Mouse (Mus musculus) small intestine, adult 2 months (tissue): ENCODE results near the gene Memo1. TPM values are rescaled to one million over a fixed set of nuclear protein-coding genes. Genes with fewer than 3 reads are reported as not detected.

Experiments
- H3K27ac ChIP-seq: fragments of 200-500 bp; 2 replicates; pipeline ENCODE4 v1.5.1; 2012; ENCODE audit warnings: low read depth, low read length, control low read depth, inconsistent platforms; ENCODE audit not compliant: insufficient read depth
- H3K27me3 ChIP-seq: fragments of 200-500 bp; 2 replicates; pipeline ENCODE4 v1.6.1; 2012; ENCODE audit warnings: mild to moderate bottlenecking, moderate library complexity, low read length, inconsistent platforms; ENCODE audit not compliant: control insufficient read depth, insufficient read depth
- H3K36me3 ChIP-seq: fragments of 200-500 bp; 2 replicates; pipeline ENCODE4 v1.6.1; 2012; ENCODE audit warnings: mild to moderate bottlenecking, low read length, control low read depth, inconsistent platforms; ENCODE audit not compliant: control insufficient read depth, insufficient read depth
- H3K4me1 ChIP-seq: fragments of 200-500 bp; 2 replicates; pipeline ENCODE4 v1.6.1; 2012; ENCODE audit warnings: low read length, inconsistent platforms, mixed read lengths; ENCODE audit not compliant: control insufficient read depth, insufficient read depth, insufficient read length
- H3K4me3 ChIP-seq: fragments of 200-500 bp; 2 replicates; pipeline ENCODE4 v1.5.1; 2012; ENCODE audit warnings: low read depth, mild to moderate bottlenecking, control low read depth, inconsistent platforms, low read length, moderate library complexity
- CTCF ChIP-seq: fragments of 200-500 bp; IDR thresholded peaks from 2 replicates; pipeline ENCODE4 v1.5.1; 2012; ENCODE audit warnings: low read depth, mild to moderate bottlenecking, control low read depth, inconsistent platforms, low read length, moderate library complexity, mixed read lengths; ENCODE audit not compliant: insufficient replicate concordance, insufficient read length; ENCODE audit errors: extremely low read depth
- POLR2A ChIP-seq: fragments of 200-500 bp; IDR thresholded peaks from 2 replicates; pipeline ENCODE4 v1.6.1; 2012; ENCODE audit warnings: low read depth, mild to moderate bottlenecking, control low read depth, inconsistent platforms, low read length, moderate library complexity
- WGBS: fragments of 180-500 bp; shearing (Covaris S2); methylation state at CpG from one replicate; pipeline ENCODE4 v1.1.7; 2018; 5-methylcytosine and 5-hydroxymethylcytosine counted together
- polyA plus RNA-seq: library from polyadenylated mRNA; depleted of rRNA; stranded (reverse); fragments of >200 nt; gene quantifications from 2 replicates; pipeline ENCODE4 v1.2.3, GENCODE M21; 2012

Memo1 gene
- polyA plus RNA-seq, 1 experiment, result 11.0 TPM

- TF ChIP-seq POLR2A (no peak), CTCF (no peak)
- WGBS, result 67% methylated on average over 1 of the region's 1 CpGs
- Histone ChIP-seq H3K27me3 (no peaks in the 10 kb centered on the region), H3K4me1 (peaks cover 4% of the 10 kb centered on the region; the same call in 1 of the 2 replicates), H3K27ac (no peak overlapping the region), H3K4me3 (no peak overlapping the region), H3K36me3 (no peaks in the 10 kb centered on the region)
Observed at GRCm38 (mm10) chr17:74265636-74266035, 29.7 kb downstream of the Memo1 start.

- H3K4me3 ChIP-seq, result no peak overlapping the region
- H3K27me3 ChIP-seq, result no peaks in the 10 kb centered on the region
- H3K36me3 ChIP-seq, result no peaks in the 10 kb centered on the region
- TF ChIP-seq CTCF (no peak), POLR2A (no peak)
- H3K4me1 ChIP-seq, result peaks cover 4% of the 10 kb centered on the region; the same call in 1 of the 2 replicates
- WGBS, result 40% methylated on average over 5 of the region's 5 CpGs
- H3K27ac ChIP-seq, result no peak overlapping the region
Observed at GRCm38 (mm10) chr17:74265156-74265505, 30.2 kb downstream of the Memo1 start.

GRCm38 (mm10) chr17:74264333-74265155 lies 30.8 kb downstream of the Memo1 start:
- Histone ChIP-seq H3K4me3 (no peak overlapping the region), H3K27me3 (no peaks in the 10 kb centered on the region), H3K36me3 (no peaks in the 10 kb centered on the region), H3K4me1 (peaks cover 4% of the 10 kb centered on the region; the same call in 1 of the 2 replicates), H3K27ac (no peak overlapping the region)
- TF ChIP-seq POLR2A, result no peak
- TF ChIP-seq CTCF, result no peak
- WGBS, result 57% methylated on average over 3 of the region's 3 CpGs

- Histone ChIP-seq H3K27me3 (no peaks in the 10 kb centered on the region), H3K27ac (no peak overlapping the region), H3K4me3 (no peak overlapping the region), H3K36me3 (0 out of 2 replicates have a peak, but pooled peaks cover under 1% of the 10 kb centered on the region), H3K4me1 (peaks cover 4% of the 10 kb centered on the region; the same call in 1 of the 2 replicates)
- 81% methylated on average over 3 of the region's 3 CpGs for WGBS
- TF ChIP-seq CTCF (no peak), POLR2A (no peak)
Observed at GRCm38 (mm10) chr17:74262415-74262814, 32.9 kb downstream of the Memo1 start.

GRCm38 (mm10) chr17:74245284-74245683 lies 50.0 kb downstream of the Memo1 start:
- no peak overlapping the region for H3K4me3 ChIP-seq
- WGBS, result 91% methylated on average over 1 of the region's 1 CpGs
- H3K4me1 ChIP-seq, result no peaks in the 10 kb centered on the region
- TF ChIP-seq POLR2A, result no peak
- TF ChIP-seq CTCF, result no peak
- H3K27me3 ChIP-seq, result no peaks in the 10 kb centered on the region
- no peak overlapping the region for H3K27ac ChIP-seq
- H3K36me3 ChIP-seq, result peaks cover 5% of the 10 kb centered on the region; the same call in 1 of the 2 replicates

- H3K27me3 ChIP-seq, result no peaks in the 10 kb centered on the region
- H3K4me1 ChIP-seq, result no peaks in the 10 kb centered on the region
- peaks cover 5% of the 10 kb centered on the region; the same call in 1 of the 2 replicates for H3K36me3 ChIP-seq
- 79% methylated on average over 3 of the region's 3 CpGs for WGBS
- no peak overlapping the region for H3K4me3 ChIP-seq
- H3K27ac ChIP-seq, result no peak overlapping the region
- no peak for TF ChIP-seq CTCF
- no peak for TF ChIP-seq POLR2A
Observed at GRCm38 (mm10) chr17:74242788-74243187, 52.5 kb downstream of the Memo1 start.

GRCm38 (mm10) chr17:74240322-74240721 lies 55.0 kb downstream of the Memo1 start:
- Histone ChIP-seq H3K36me3 (peaks cover 5% of the 10 kb centered on the region; the same call in 1 of the 2 replicates), H3K27ac (no peak overlapping the region), H3K27me3 (no peaks in the 10 kb centered on the region), H3K4me3 (no peak overlapping the region), H3K4me1 (no peaks in the 10 kb centered on the region)
- WGBS, result 96% methylated on average over 1 of the region's 1 CpGs
- TF ChIP-seq POLR2A, result no peak
- no peak for TF ChIP-seq CTCF
